Mouse (Mus musculus) cerebellum, postnatal 14 days (tissue): ENCODE data around the gene U2af2.

Experiments
- DNase-seq, 2 experiments: peaks; one replicate each; pipeline ENCODE4 v3.0.0; 2021; ENCODE audit warnings: mixed read lengths in 2 of 2

The U2af2 gene

GRCm38 (mm10) chr7:5125078-5125477 lies 63.1 kb downstream of the U2af2 start:
- DNase-seq: no peak

- peak; percentile 86 for DNase-seq
These were observed 63.8 kb downstream of the U2af2 start, which contains the start of gene Rasl2-9 for GRCm38 (mm10) chr7:5125549-5126406. TSS of gene Rasl2-9 (minus strand) at chr7:5125950.
